Mouse (Mus musculus): ENCODE results near the gene Schip1. TPM values are rescaled to one million over a fixed set of nuclear protein-coding genes. Genes with fewer than 3 reads are reported as not detected.
A peak's percentile ranks its signal among the peaks of the same experiment; 100 is the strongest.
"Not testable (repeated sequence)": the region's sequence is repeated elsewhere in the genome, so short reads cannot be mapped to it uniquely, and the experiment has no call there.

Gene Schip1
- polyA plus RNA-seq, 1 experiment, result 29.5 TPM

DNA sequence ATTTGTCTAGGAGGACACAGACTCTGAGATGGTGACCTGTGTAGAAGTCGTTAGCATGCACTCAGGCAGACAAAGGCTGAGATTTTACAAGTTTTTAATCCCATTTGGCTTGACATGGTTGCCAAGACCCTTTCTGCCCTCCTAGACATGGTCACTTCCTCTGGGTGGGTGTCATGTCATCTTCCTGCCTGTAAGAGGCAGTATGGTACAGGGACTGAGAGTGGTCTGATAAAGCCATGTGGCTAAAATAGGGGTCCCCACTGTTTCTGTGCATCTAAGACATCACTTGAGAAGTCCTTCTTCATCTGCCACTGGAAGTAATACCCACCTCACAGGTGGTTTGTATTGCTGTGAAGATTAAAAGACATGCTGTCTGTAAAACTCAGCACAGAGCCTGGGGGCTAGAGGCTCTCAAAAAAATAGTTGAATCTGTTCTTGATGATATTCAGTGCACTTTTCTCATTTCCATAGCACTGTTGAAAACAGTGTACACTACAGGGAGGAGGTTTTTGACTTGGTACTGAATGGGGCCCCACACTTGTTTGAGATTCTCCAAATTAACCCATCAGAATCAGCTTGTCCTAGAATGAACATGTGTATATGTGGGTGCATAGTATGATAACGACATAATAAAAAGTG, 5.3 kb upstream of the Schip1 start:
- Histone ChIP-seq H3K4me3 (replicated peaks; ENCODE audit: extremely low read depth, low read depth, low read length) (no peak overlapping the region), H3K4me1 (ENCODE audit: control insufficient read depth, insufficient read depth, low read length) (no peaks in the 10 kb centered on the region)
- TF ChIP-seq POLR2A (IDR thresholded peaks at IDR 0.05; ENCODE audit: borderline replicate concordance, extremely low read depth, low read depth, low read length) (no peak), CTCF (IDR thresholded peaks at IDR 0.05; ENCODE audit: insufficient read depth, low read length) (peak; percentile 34)
- DNase-seq, result peak; percentile 17
- WGBS, result 51% methylated on average over 2 of the region's 2 CpGs

DNA sequence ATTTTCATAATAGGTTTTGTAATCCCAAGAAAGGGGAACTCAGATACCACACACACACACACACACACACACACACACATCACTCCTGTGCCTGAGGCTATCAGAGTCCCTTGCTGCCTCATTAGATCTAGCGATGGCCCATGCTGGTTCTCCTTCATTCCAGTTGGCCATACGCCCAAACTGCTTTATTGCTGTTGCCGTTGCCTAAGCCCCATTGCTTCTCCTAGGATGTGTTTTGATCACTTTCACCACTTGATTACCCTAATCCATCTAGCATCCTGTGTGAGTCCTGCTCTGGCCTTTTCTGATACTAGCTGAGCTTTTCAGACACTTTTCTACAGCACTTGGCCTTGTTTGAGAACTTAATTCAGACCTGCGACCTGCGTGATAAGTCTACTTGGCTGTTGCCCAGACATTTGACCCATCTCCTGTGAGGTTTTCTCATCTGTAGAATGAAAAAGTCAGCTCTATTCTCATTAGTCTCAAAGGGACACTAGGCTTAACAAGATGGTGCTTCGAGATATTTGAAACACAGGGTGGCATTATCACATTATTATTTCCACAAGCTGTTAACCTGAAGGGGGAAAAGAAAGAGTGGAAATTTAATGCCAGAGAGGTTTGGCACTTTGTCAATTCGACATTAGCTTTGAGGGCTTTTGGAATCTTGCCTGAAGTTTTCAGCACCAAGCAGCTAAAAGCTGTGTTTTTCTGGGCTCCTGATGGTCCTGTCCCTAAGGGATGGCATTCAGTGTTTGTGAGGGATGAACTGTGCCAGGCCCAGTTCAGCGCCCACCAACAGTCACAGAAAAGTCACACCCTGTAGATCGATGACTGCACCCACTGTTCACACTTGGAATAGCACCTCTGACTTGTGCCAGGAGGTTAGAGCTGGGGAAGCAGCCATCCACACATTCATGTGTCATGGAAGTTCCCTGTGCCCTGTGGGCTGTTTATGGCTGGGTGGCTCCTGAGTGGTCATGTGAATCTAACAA, 7.1 kb downstream of the Schip1 start:
- WGBS, result 67% methylated on average over 9 of the region's 9 CpGs
- Histone ChIP-seq H3K4me3 (replicated peaks; ENCODE audit: extremely low read depth, low read depth, low read length) (no peak overlapping the region), H3K4me1 (ENCODE audit: control insufficient read depth, insufficient read depth, low read length) (no peaks in the 10 kb centered on the region)
- DNase-seq, result no peak
- TF ChIP-seq CTCF (IDR thresholded peaks at IDR 0.05; ENCODE audit: insufficient read depth, low read length) (no peak), POLR2A (IDR thresholded peaks at IDR 0.05; ENCODE audit: borderline replicate concordance, extremely low read depth, low read depth, low read length) (no peak)

DNA sequence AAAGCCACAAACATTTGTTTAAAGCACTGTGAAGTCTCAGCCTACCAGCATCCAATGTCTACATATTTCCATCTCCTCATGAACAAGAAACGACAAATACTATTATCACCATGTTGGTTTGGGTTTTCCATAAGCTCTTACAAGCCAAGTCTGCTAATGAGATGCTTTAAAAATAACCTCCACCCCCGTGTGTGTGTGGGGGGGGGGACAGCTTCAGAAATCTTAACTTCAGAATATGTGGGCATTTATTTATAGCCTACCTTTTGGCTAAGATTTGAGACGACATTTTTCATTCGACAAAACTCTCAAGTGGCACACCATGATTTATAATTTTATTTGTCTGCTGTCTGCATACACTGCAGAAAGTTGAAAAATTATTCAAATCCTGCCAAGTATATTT, 12.8 kb downstream of the Schip1 start:
- Histone ChIP-seq H3K4me3 (replicated peaks; ENCODE audit: extremely low read depth, low read depth, low read length) (no peak overlapping the region), H3K4me1 (ENCODE audit: control insufficient read depth, insufficient read depth, low read length) (no peaks in the 10 kb centered on the region)
- no peak for TF ChIP-seq CTCF (IDR thresholded peaks at IDR 0.05; ENCODE audit: insufficient read depth, low read length)
- TF ChIP-seq POLR2A (IDR thresholded peaks at IDR 0.05; ENCODE audit: borderline replicate concordance, extremely low read depth, low read depth, low read length), result no peak
- DNase-seq, result no peak
- WGBS, result 66% methylated on average over 4 of the region's 4 CpGs

DNA sequence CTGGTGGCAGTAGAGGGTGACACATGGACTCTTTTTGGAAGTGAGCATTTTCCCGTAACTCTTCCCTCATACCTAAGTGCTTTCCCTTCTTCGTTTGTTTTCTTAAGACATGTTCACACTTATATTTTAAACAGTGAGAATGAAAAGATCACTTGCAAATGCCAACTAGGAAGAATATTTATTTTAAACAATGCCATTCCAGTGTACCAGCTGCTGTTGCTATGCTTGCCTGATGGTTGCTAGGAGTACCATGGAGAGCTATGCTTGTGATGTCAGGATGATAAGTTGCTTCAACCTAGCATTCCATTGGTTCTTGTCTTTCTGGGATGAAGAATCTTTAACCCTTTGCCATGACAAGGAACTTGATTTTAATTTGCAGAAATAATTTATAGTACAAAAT, 20.4 kb downstream of the Schip1 start:
- DNase-seq, result no peak
- no peaks in the 10 kb centered on the region for H3K4me1 ChIP-seq (ENCODE audit: control insufficient read depth, insufficient read depth, low read length)
- TF ChIP-seq POLR2A (IDR thresholded peaks at IDR 0.05; ENCODE audit: borderline replicate concordance, extremely low read depth, low read depth, low read length) (no peak), CTCF (IDR thresholded peaks at IDR 0.05; ENCODE audit: insufficient read depth, low read length) (no peak)
- WGBS, result 70% methylated on average over 2 of the region's 2 CpGs
- no peak overlapping the region for H3K4me3 ChIP-seq (replicated peaks; ENCODE audit: extremely low read depth, low read depth, low read length)

DNA sequence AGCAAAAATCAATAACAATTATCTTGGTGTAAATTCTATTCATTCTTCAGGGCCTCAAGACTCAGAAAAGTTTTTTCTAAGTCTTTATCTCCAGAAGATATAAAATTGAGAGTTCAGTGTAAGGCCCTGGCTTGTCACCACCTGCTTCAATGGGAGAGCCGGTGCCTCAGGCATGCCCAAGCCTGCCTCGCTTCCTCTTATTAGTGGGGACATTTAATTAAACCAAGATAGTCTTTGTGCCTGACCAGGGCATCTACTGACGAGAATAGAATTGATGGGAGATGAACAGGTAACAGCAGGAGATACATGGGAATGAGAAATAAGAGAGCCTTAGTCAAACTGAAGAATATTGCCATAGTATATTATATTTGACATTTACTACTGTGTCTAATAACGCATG, 27.5 kb downstream of the Schip1 start:
- WGBS, result 79% methylated on average over 4 of the region's 4 CpGs
- no peak overlapping the region for H3K4me3 ChIP-seq (replicated peaks; ENCODE audit: extremely low read depth, low read depth, low read length)
- H3K4me1 ChIP-seq (ENCODE audit: control insufficient read depth, insufficient read depth, low read length), result no peaks in the 10 kb centered on the region
- DNase-seq, result no peak
- no peak for TF ChIP-seq POLR2A (IDR thresholded peaks at IDR 0.05; ENCODE audit: borderline replicate concordance, extremely low read depth, low read depth, low read length)

DNA sequence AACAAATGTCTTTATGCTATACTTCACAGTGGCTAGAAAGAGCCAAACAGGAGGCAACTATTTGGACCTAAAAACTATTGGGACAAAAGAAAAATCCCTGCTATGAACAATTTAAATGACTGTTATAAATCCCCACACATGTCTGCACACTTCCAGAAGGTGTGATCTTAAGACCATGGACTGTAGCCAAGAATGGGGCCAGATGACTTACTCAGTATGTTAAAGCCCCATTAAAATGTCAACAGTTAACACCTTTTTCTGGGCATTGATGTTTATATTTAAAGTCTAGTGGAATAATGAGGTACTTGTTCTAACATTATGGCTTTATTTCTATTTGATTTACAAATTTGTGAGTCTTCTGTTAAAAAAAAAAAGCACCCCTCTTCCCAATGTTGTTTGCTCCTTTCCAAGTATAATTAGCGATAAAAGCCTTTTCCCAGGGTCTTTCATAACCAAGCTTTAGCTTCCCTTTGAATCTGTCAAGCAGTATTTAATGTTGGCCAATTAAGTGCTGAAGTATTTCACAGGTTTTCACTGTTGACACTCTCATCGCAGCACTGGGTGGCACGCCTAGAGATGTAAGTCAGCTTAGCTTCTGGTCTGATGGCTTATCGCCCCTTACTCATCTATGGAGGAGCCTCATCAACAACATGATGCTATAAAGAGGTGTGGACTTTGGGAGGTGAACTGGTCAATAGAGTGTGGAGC, 32.3 kb downstream of the Schip1 start:
- no peak for DNase-seq
- H3K4me3 ChIP-seq (replicated peaks; ENCODE audit: extremely low read depth, low read depth, low read length), result no peak overlapping the region
- no peak for TF ChIP-seq CTCF (IDR thresholded peaks at IDR 0.05; ENCODE audit: insufficient read depth, low read length)
- TF ChIP-seq POLR2A (IDR thresholded peaks at IDR 0.05; ENCODE audit: borderline replicate concordance, extremely low read depth, low read depth, low read length), result no peak
- WGBS, result 76% methylated on average over 4 of the region's 4 CpGs
- H3K4me1 ChIP-seq (ENCODE audit: control insufficient read depth, insufficient read depth, low read length), result no peaks in the 10 kb centered on the region; the same call in 1 of the 2 replicates

DNA sequence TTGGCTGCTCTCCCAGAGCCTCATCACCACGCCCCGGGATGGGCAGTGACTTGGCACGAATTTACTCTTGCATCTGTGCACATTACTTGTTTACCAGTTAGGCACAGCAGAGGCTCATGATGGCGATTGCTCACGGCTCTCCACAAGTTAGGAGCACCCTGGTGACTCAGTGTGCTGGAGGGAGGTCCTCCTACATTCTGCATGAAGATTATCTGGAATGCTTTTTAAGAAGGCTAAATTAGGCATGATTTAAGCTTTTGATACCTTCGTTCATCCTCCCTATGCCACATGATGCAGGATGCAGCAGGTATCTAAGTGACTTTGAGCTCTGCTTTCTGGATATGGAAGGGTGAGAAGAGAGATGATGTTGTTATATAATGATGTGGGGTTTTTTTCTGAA, 35.0 kb downstream of the Schip1 start:
- DNase-seq; H3K4me1 ChIP-seq (ENCODE audit: control insufficient read depth, insufficient read depth, low read length); H3K4me3 ChIP-seq (replicated peaks; ENCODE audit: extremely low read depth, low read depth, low read length): not testable (repeated sequence)
- WGBS, result 82% methylated on average over 6 of the region's 6 CpGs

DNA sequence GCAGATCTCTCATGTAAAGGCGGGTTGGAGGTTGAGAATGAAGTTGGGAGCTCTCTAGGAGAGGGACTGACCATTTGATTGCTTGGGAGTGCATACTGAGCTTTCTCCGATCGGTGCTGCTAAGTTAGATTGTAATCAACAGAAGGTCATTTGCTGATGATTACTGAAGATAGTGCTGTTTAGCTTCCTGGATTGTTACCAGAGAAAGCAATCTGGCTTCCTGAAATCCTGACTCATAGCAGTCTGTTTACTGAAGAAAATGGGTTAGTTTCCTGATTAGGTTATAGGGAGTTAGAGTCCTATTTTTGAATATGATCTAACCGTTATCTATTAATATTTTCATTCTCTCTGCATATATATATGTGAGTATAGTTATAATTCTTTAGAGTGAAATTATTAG, 36.7 kb downstream of the Schip1 start:
- no peak for DNase-seq
- no peak overlapping the region for H3K4me3 ChIP-seq (replicated peaks; ENCODE audit: extremely low read depth, low read depth, low read length)
- WGBS, result 32% methylated on average over 4 of the region's 4 CpGs
- TF ChIP-seq CTCF (IDR thresholded peaks at IDR 0.05; ENCODE audit: insufficient read depth, low read length), result no peak
- no peak for TF ChIP-seq POLR2A (IDR thresholded peaks at IDR 0.05; ENCODE audit: borderline replicate concordance, extremely low read depth, low read depth, low read length)
- no peaks in the 10 kb centered on the region; the same call in 1 of the 2 replicates for H3K4me1 ChIP-seq (ENCODE audit: control insufficient read depth, insufficient read depth, low read length)

DNA sequence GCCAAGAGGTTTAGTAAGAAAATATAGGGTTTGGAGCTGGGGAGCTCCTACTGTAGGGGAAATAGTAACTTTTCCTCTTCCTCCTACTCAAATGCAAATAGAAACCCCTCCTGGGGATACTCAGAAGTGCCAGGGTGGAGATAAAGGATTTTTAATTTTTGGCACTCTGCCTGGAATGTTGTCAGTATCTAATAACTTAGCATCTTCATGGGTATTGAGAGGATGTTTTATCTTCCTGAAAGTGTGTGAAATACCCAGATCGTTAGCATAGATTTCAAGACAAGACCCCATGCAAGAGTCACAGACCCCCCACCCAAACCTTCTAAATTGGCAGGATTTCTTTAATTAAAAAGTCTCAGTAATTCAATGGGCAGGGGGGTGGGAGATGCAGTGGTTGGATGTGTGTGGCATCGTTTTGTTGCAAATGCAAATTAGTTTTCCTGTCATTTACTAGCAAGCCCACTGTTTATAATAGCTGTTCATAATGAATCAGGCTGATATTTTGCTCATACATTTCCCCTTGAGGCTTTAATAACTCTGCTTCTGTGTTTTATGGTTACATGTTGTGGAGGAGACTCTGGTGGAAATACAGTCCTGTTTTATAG, 40.6 kb downstream of the Schip1 start:
- TF ChIP-seq CTCF (IDR thresholded peaks at IDR 0.05; ENCODE audit: insufficient read depth, low read length) (no peak), POLR2A (IDR thresholded peaks at IDR 0.05; ENCODE audit: borderline replicate concordance, extremely low read depth, low read depth, low read length) (no peak)
- 78% methylated on average over 2 of the region's 2 CpGs for WGBS
- Histone ChIP-seq H3K4me3 (replicated peaks; ENCODE audit: extremely low read depth, low read depth, low read length) (no peak overlapping the region), H3K4me1 (ENCODE audit: control insufficient read depth, insufficient read depth, low read length) (no peaks in the 10 kb centered on the region; the same call in 1 of the 2 replicates)
- DNase-seq, result no peak

Data from lung, adult 2 months (tissue).